Mouse (Mus musculus): ENCODE results near the gene Vmn1r226.

The Vmn1r226 gene

GRCm38 (mm10) chr17:20682543-20682942, at the start of gene Vmn1r226:
Gene Vmn1r226, plus strand, starts transcription at chr17:20682843.
- DNase-seq (ENCODE audit: low read depth, low spot score), result no peak

DNA sequence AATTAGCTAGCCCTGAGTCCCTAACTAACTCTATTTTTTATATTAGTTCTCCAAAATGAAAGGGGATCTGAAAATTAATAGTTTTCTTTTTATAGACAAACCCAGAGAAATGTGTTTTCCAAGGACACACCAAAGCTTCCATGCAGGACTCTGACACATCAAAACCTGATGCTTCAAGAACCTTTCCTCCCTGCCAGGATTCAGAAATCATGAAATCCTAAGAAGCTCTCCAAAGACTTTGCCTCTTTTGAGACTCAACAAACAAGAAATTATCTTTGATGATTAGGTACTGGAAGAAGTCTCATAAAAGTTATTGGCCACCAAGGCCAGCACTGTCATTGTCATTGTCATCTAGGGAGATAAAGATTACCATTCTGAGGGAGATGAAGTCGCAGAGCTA, 46.9 kb downstream of the Vmn1r226 start, which contains the start of gene Vmn1r227:
TSS of gene Vmn1r227 (plus strand) at position 301 of the 400 bp plus-strand sequence.
- DNase-seq (ENCODE audit: low read depth, low spot score), result no peak

All from CD4-positive, CD25-positive, alpha-beta regulatory T cell, adult 2 months (primary cell).